Mouse (Mus musculus) CD4-positive helper T cell, adult 2 months (primary cell): ENCODE measurements around the gene Pabpc5.

Source experiments
- DNase-seq: peaks from one replicate; pipeline ENCODE4 v3.0.0-alpha.2; 2012; ENCODE audit warnings: low read depth, missing footprints, low spot score

Gene Pabpc5

DNA sequence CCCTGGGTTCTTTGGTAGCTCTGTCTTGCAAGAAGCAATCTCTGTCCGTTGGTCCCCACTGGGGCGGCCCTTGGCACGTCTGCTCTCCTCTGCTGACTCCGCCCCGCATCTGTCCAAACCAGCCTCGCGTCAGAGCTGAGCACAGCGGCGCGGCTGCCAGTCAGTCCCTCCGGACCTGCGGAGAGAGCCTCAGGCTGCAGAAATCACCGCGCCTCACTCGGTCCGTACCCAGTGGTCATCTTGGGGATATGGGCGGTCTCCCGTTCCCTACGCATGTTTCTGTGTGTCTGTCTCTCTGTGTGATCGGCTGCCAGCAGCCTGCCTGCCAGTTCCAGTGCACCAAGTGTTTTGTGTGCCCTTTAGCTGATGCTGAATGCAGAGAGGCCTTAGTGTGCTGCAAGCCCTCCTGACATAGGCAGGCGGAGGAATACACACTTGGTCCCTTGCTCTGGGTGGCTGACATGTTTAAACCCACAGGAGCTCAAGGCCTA is at the start of gene Pabpc5:
Pabpc5 (plus strand) TSS at position 116 of the 491 bp plus-strand sequence.
- DNase-seq: no peak

- no peak for DNase-seq
Observed at GRCm38 (mm10) chrX:119886957-119887593, 39.9 kb upstream of the Pabpc5 start.

DNA sequence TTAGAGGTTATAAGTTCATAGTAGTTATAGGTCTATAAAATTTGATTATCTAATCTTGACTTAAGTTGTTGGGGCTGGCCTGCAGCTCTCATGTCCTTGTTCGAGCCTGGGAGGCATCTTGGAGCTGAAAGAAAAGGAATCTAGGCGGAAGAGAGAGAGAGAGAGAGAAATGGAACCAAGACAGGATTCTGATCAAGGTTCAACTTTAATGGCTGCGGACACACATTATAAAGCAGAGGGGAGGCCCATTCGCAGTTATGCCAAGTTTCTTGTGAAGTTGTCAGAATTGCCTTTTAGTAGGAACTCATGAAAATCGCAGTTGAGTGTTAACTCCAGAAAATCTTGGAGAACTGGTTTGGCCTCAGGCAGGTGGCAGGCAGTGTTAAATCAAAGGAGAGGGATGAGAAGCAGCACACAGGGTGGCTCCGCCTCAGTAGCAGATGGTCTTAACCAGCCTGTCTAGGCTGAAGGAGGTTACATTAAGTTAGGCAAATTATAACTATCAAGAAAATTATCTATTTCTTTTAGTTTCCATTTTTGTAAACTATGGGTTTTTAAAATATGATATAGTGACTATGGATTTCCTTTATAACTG is 38.6 kb upstream of the Pabpc5 start:
- DNase-seq: no peak

DNA sequence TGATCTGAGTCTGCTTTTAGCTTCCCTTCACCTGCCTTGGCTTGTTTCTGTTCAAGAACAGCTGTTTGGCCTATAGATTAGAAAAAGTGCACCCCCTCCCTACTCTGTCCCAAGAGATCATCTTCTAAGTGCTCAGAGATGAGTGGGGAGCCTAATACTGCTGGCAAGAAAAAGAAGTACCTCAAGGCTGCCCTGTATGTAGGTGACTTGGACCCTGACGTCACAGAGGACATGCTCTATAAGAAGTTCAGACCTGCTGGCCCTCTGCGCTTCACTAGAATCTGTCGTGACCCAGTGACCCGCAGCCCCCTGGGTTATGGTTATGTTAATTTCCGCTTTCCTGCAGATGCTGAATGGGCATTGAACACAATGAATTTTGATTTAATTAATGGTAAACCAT is 856 bp downstream of the Pabpc5 start:
- no peak for DNase-seq
